Mouse (Mus musculus) G1E (cell line): ENCODE data around the gene Nr1h4.

Source experiments
- CTCF ChIP-seq: IDR thresholded peaks from 2 replicates; pipeline ENCODE4 v1.5.1; 2012; ENCODE audit warnings: low read depth, low read length, inconsistent platforms, mixed read lengths
- GATA1 ChIP-seq: IDR thresholded peaks from 2 replicates; pipeline ENCODE4 v1.6.1; 2012; ENCODE audit warnings: borderline replicate concordance, low read length, inconsistent platforms, mixed read lengths
- POLR2AphosphoS5 ChIP-seq: IDR thresholded peaks from 2 replicates; pipeline ENCODE4 v1.6.1; 2012; ENCODE audit warnings: low read depth, low read length, inconsistent platforms; ENCODE audit not compliant: insufficient replicate concordance
- TAL1 ChIP-seq: conservative IDR thresholded peaks from 2 replicates; pipeline ENCODE4 v1.6.1; 2012; ENCODE audit warnings: low read depth, low read length, inconsistent platforms, mixed read lengths

- no peak for TF ChIP-seq CTCF
- TF ChIP-seq POLR2AphosphoS5: no peak
- TF ChIP-seq GATA1: no peak
- no peak for TF ChIP-seq TAL1
These were observed 83.0 kb downstream of the Nr1h4 start for GRCm38 (mm10) chr10:89450411-89450810.
